Mouse (Mus musculus): Measurements from ENCODE around the gene Tpcn1. TPM values are rescaled to one million over a fixed set of nuclear protein-coding genes. Genes with fewer than 3 reads are reported as not detected.

Tpcn1 gene
- polyA plus RNA-seq, 1 experiment from 2014 or later: 31.5 TPM

DNA sequence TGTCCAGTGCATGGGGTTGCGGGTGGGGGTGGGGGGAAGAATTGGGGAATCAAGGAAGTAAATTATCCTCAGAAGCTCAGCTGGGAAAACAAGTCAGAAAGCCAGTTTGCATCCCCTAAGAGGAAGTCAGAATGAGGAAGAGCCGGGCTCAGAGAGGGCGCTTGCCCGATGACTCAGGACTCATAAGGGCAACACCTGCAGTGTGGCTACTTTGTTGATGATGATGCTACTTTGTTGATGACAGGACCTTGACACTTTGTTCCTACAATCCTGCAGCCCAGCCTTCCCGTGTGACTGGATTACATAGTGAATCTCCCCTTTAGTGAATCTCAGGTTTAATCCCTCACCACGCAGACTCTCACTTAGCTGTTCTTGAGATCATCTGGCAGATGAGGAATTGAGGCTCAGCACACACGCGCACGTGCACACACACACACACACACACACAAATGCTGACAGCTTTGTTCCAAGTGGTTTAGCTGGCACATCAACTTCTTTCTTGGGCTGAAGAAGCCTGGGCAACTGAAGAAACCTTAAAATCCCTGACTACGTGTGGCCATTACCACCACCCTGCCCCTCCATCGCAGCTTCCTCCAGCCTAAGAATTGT is 18.1 kb downstream of the Tpcn1 start:
- H3K9ac ChIP-seq (ENCODE audit: low read depth, low read length): no peak overlapping the region
- TF ChIP-seq CTCF (IDR thresholded peaks at IDR 0.05; ENCODE audit: low read depth): no peak
- peak; percentile 32; the same call in 1 of the 2 replicates for ATAC-seq
- no peak overlapping the region for H3K4me2 ChIP-seq (replicated peaks; ENCODE audit: low read depth)
- H3K9me3 ChIP-seq (ENCODE audit: control insufficient read depth): no peaks in the 10 kb centered on the region
- H3K27ac ChIP-seq (ENCODE audit: low read depth, low read length): peak overlapping the region; percentile 29; the same call in 1 of the 2 replicates
- no peaks in the 10 kb centered on the region for H3K27me3 ChIP-seq (replicated peaks; ENCODE audit: control insufficient read depth, insufficient read depth, low read length)
- peaks cover 18% of the 10 kb centered on the region for H3K36me3 ChIP-seq (ENCODE audit: control insufficient read depth, insufficient read depth)
- H3K4me3 ChIP-seq (ENCODE audit: low read depth, low read length): no peak overlapping the region
- peaks cover 17% of the 10 kb centered on the region for H3K4me1 ChIP-seq (replicated peaks; ENCODE audit: control insufficient read depth, insufficient read depth, low read length)
- WGBS: 66% methylated on average over 11 of the region's 11 CpGs

DNA sequence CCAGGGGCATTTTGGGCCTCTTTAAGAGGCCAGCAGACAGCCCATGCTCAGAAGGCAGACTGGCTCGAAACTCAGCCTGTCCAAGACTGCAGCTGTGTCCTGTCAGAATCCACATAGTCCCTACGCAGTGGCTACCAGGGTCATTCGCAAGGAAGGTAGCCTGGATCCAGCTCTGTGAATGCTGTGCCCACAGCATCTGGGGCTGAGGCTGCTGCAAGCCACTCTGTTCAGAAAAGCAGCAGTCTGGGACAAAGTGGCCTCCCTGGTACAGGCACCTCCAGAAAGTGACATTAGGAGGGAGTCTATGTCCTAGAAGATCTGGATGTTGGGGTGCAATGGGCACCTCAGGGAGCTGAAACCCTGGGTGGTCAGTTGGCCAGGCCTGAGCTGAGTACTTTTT is 18.7 kb downstream of the Tpcn1 start:
- peaks cover 18% of the 10 kb centered on the region for H3K4me1 ChIP-seq (replicated peaks; ENCODE audit: control insufficient read depth, insufficient read depth, low read length)
- H3K4me3 ChIP-seq (ENCODE audit: low read depth, low read length): no peak overlapping the region
- H3K4me2 ChIP-seq (replicated peaks; ENCODE audit: low read depth): no peak overlapping the region
- no peaks in the 10 kb centered on the region for H3K27me3 ChIP-seq (replicated peaks; ENCODE audit: control insufficient read depth, insufficient read depth, low read length)
- peaks cover 14% of the 10 kb centered on the region for H3K36me3 ChIP-seq (ENCODE audit: control insufficient read depth, insufficient read depth)
- no peak overlapping the region for H3K27ac ChIP-seq (ENCODE audit: low read depth, low read length)
- no peak overlapping the region for H3K9ac ChIP-seq (ENCODE audit: low read depth, low read length)
- no peak for TF ChIP-seq CTCF (IDR thresholded peaks at IDR 0.05; ENCODE audit: low read depth)
- no peaks in the 10 kb centered on the region for H3K9me3 ChIP-seq (ENCODE audit: control insufficient read depth)
- no peak for ATAC-seq
- 88% methylated on average over 3 of the region's 3 CpGs for WGBS

DNA sequence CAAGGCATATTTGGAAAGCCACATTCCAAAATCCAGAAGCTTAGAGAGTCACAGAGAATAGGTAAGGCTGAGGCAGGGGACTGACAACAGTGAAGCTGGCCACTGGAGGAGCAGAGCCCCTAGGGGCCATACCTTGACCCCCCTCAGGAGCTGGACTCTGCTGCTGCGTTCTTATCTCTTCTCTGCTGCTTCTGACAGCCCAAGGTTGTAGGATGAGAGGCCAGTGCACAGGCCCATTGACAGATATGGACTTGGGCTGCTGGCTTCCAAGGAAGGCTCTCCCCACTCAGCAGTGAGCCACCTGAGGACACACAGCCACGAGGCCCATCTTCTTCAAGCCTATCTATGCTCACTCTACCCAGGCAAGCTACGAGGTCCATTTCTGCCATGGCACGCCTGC is 19.5 kb downstream of the Tpcn1 start:
- Histone ChIP-seq H3K36me3 (ENCODE audit: control insufficient read depth, insufficient read depth) (peaks cover 13% of the 10 kb centered on the region), H3K4me1 (replicated peaks; ENCODE audit: control insufficient read depth, insufficient read depth, low read length) (peaks cover 18% of the 10 kb centered on the region), H3K9me3 (ENCODE audit: control insufficient read depth) (no peaks in the 10 kb centered on the region), H3K27me3 (replicated peaks; ENCODE audit: control insufficient read depth, insufficient read depth, low read length) (no peaks in the 10 kb centered on the region), H3K4me3 (ENCODE audit: low read depth, low read length) (no peak overlapping the region), H3K9ac (ENCODE audit: low read depth, low read length) (no peak overlapping the region), H3K27ac (ENCODE audit: low read depth, low read length) (peak overlapping the region; percentile 46; the same call in 1 of the 2 replicates), H3K4me2 (replicated peaks; ENCODE audit: low read depth) (no peak overlapping the region)
- TF ChIP-seq CTCF (IDR thresholded peaks at IDR 0.05; ENCODE audit: low read depth): no peak
- no peak for ATAC-seq
- 73% methylated on average over 4 of the region's 4 CpGs for WGBS

DNA sequence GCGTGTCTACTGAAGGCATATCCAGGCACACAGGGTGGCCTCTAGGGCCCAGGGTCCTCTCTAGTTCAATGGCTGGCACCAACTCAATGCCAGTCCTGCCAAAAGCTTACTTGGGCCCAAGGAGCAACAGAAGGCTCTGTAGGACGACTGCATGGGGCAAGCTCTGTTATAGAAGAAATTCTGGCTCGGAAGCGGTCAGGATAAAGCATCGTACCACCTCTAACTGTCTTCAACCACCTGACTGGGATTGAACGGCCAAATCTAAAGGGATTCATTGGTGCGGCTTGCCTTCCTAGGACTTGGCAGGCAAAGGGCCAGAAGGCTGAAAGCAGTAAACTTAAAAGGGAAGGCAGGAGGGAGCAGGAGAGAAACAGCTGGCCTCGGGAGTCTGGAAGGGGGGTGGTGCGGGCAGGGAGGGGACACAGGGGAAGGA is 20.1 kb downstream of the Tpcn1 start:
- WGBS: 65% methylated on average over 9 of the region's 9 CpGs
- Histone ChIP-seq H3K4me2 (replicated peaks; ENCODE audit: low read depth) (no peak overlapping the region), H3K4me3 (ENCODE audit: low read depth, low read length) (no peak overlapping the region), H3K27me3 (replicated peaks; ENCODE audit: control insufficient read depth, insufficient read depth, low read length) (no peaks in the 10 kb centered on the region), H3K9ac (ENCODE audit: low read depth, low read length) (no peak overlapping the region), H3K4me1 (replicated peaks; ENCODE audit: control insufficient read depth, insufficient read depth, low read length) (peaks cover 20% of the 10 kb centered on the region), H3K27ac (ENCODE audit: low read depth, low read length) (no peak overlapping the region), H3K36me3 (ENCODE audit: control insufficient read depth, insufficient read depth) (peaks cover 11% of the 10 kb centered on the region), H3K9me3 (ENCODE audit: control insufficient read depth) (no peaks in the 10 kb centered on the region)
- ATAC-seq: no peak
- TF ChIP-seq CTCF (IDR thresholded peaks at IDR 0.05; ENCODE audit: low read depth): no peak

DNA sequence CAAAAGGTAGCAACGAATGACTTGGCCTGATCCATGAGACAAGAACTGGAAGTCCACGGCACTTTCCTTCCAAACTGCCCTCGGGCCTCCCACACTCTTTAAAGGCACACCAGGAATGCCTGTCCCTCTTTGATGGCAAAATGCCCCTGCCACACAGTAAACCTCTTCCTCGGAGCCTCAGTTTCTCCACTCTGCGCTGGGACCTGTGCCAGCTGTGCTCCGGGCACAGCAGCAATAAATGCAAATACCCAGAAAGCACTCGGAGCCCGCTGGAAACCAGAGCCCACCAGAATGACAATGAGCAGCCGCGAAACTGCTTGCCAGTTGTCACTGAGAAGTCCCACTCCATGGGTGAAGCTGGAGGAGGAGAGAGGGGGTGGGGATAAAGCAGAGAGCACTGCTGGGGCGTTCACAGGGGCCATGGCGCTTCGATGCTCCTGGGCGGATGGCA is 20.7 kb downstream of the Tpcn1 start:
- no peak for ATAC-seq
- H3K36me3 ChIP-seq (ENCODE audit: control insufficient read depth, insufficient read depth): peaks cover 5% of the 10 kb centered on the region; the same call in 1 of the 2 replicates
- no peaks in the 10 kb centered on the region for H3K27me3 ChIP-seq (replicated peaks; ENCODE audit: control insufficient read depth, insufficient read depth, low read length)
- peak overlapping the region; percentile 50 for H3K27ac ChIP-seq (ENCODE audit: low read depth, low read length)
- no peak overlapping the region for H3K4me2 ChIP-seq (replicated peaks; ENCODE audit: low read depth)
- H3K4me1 ChIP-seq (replicated peaks; ENCODE audit: control insufficient read depth, insufficient read depth, low read length): peaks cover 20% of the 10 kb centered on the region
- TF ChIP-seq CTCF (IDR thresholded peaks at IDR 0.05; ENCODE audit: low read depth): no peak
- H3K9ac ChIP-seq (ENCODE audit: low read depth, low read length): no peak overlapping the region
- WGBS: 75% methylated on average over 14 of the region's 14 CpGs
- no peaks in the 10 kb centered on the region for H3K9me3 ChIP-seq (ENCODE audit: control insufficient read depth)
- no peak overlapping the region for H3K4me3 ChIP-seq (ENCODE audit: low read depth, low read length)

DNA sequence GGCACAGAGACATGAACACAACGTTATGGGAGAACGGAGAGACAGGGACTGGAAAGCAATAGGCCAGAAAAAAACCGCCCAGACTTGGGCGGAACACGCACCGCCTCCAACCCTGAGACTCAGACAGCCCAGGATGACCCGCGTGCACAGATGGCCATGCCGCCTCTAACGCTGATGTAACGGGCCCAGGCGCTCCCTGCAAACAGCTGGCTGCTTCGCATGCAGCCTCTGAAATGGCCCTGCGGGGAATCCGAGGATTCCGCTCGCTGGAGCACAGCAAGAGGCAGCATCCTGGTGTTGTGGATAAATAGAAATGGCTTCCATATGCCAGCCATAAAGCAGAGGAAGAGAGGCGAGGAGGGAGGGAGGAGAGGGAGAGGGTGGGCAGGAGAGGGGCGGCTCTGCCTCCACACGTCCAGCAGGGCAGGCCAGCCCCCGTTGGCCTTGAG is 21.2 kb downstream of the Tpcn1 start:
- ATAC-seq: no peak
- H3K36me3 ChIP-seq (ENCODE audit: control insufficient read depth, insufficient read depth): peaks cover 5% of the 10 kb centered on the region; the same call in 1 of the 2 replicates
- no peak overlapping the region for H3K4me3 ChIP-seq (ENCODE audit: low read depth, low read length)
- no peak overlapping the region for H3K9ac ChIP-seq (ENCODE audit: low read depth, low read length)
- peak overlapping the region; percentile 50 for H3K27ac ChIP-seq (ENCODE audit: low read depth, low read length)
- H3K4me1 ChIP-seq (replicated peaks; ENCODE audit: control insufficient read depth, insufficient read depth, low read length): peaks cover 20% of the 10 kb centered on the region
- TF ChIP-seq CTCF (IDR thresholded peaks at IDR 0.05; ENCODE audit: low read depth): no peak
- WGBS: 47% methylated on average over 21 of the region's 21 CpGs
- H3K27me3 ChIP-seq (replicated peaks; ENCODE audit: control insufficient read depth, insufficient read depth, low read length): no peaks in the 10 kb centered on the region
- H3K9me3 ChIP-seq (ENCODE audit: control insufficient read depth): no peaks in the 10 kb centered on the region
- H3K4me2 ChIP-seq (replicated peaks; ENCODE audit: low read depth): no peak overlapping the region

All from intestine, postnatal 0 days (tissue).